Mouse (Mus musculus) urinary bladder, postnatal 10 days (tissue): ENCODE results near the gene Ngb.

Experiments
- DNase-seq: peaks from one replicate; pipeline ENCODE4 v3.0.0; 2022; ENCODE audit warnings: low spot score

Gene Ngb

DNA sequence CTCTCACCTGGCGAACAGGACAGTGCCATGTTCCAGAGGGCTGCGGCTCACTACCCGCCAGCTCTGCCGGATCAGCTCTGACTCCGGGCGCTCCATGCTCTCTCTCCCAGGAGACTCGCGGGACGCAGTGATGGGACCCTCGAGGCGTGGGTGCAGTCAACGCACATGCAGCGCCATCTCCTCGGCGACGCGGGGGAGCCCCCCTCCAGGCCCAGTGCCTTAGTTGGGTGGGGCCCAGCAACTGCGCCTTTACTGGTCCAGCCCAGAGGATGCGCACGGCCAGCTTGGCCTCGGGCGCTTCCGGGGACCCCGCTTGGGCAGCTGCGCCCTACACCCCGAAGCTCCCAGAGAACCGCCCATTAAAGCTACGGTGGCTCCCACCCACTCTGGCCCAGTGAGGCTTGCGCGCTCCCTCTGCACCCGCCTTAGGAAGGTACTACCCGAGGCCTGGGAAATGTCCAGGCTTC is at the start of gene Ngb:
Gene Ngb (minus strand): TSS at position 375 of the 467 bp plus-strand sequence.
- DNase-seq: no peak

DNA sequence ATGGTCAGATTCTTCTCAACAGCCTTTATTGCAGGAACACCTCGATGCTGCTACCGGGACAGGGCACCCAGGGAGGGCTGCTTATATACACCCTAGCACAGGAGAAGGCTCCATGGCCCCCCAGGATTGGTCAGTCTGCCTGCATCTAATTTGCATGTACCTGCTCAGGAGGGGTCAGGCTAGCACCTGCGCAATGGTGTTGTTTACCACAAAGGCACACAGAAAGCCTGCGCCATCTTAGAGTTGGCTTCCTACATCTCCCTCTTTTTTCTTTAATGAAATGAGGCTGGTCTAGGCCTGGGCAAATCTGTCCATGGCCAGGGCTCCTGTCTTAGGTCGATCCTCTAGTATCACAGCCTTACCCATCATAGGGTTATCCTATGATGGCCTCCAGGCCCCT is 47.1 kb upstream of the Ngb start:
- no peak for DNase-seq

DNA sequence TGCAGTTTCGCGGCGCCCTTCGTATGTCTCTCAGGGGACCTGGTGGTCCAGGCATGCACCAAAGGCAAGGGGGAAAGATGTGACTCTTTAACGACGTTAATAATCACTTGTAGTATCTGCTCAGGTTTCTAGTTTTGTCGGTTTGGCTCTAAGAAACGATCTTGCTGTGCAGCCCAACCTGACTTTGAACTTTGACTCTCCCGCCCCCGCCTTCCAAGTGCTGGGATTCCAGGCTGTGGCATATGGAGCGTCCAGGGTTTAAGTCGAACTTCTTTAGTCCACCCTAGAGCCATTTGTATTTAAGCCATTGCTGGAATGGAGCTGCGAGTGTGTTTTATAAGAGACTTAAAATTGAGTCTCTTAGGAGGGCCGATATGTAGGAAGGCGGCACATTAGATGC is 45.8 kb upstream of the Ngb start:
- DNase-seq: no peak

DNA sequence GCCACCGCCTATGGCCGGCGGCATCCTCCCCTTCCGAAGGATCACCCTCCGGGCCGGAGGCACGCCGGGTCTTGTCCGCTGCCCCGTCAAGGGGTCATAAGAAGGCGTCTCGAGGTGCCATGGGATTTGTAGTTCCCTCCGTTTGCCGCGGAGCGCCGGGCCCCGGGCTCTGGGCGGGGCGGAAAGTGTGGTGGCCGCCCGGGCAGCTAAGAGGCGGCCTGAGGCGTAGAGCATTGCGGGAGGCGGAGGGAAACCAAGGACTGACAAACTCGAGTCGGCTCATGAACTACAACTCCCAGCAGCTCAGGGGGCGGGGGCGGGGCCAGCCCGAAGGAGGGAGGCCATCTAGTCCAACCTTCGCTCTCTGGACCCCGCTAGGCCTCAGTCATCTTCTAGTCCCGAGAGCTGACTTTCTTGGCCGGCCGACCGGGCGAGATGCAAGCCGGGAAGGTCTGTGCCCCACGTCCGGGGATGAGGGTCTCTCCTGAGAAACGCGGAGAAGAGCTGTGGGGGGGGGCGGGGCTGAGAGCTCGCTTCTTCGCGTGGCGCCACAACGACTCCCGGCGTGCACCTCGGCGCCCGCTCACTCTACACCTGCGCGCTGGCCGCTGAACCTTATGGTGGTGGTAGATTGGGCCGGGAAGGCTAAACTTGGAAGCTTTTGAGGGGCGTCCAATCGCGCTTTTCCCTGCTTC is 45.2 kb upstream of the Ngb start, which contains the start of gene Pomt2:
Gene Pomt2 (minus strand): TSS at position 574 of the 695 bp plus-strand sequence.
- DNase-seq: peak; percentile 68

DNA sequence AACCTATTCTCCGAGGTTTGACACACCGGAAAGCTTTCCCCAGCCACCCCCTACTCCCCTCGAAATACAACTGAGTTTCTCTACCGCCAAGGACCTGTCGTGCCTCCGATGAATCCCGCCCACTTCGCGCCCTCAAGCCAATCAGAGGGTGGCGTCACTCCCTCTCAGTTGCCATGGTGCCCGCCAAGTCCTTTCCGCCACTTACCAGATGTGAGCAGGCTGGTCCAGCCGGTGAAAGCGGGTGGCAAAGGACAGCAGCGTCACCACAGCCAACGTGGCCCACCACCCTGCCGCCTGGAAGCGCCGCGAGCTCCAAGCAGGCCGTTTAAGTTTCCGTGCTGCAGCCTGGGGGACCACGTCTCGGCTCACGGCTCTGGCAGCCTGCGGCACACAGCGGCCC is 44.6 kb upstream of the Ngb start, which contains the start of gene Gstz1:
Gene Gstz1 (plus strand): TSS at position 200 of the 400 bp plus-strand sequence.
- peak; percentile 63 for DNase-seq

DNA sequence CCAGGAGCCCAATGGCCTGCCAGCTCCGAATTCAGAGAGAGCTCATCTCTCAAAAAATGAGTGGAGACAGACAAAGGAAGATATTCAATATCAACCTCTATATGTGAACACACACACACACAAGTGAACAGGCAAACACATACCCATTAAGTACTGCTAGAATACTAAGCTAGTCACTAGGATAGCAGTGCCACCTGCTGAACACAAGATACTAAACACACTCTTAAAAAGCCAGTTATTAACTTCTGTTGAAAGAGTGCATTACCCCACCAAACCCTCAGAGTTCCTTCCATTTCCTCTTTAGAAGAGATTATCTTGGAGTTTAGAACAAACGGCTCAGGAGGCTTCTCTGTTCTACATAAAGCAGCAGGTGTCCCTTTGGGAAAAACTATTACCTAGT is 39.8 kb upstream of the Ngb start:
- DNase-seq: no peak

DNA sequence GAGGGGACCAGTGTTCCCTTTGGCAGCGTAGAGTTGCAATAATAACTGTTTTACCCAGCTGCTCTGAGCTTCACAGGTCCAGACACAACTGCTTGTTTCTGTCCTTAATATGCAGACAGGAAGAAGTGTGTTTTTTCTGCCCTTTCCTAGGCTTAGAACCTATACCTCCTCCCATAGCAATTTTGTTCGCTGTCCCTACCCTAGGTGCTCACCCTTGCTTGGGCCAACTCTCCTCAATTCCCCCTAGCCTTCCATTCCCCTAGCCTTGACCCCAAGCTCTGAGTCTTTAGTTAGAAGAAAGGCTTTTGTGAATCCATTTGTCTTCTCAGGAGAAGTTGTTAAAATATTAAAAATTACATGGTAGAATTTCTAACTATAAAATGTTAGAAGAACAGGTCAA is 36.4 kb upstream of the Ngb start:
- no peak for DNase-seq

DNA sequence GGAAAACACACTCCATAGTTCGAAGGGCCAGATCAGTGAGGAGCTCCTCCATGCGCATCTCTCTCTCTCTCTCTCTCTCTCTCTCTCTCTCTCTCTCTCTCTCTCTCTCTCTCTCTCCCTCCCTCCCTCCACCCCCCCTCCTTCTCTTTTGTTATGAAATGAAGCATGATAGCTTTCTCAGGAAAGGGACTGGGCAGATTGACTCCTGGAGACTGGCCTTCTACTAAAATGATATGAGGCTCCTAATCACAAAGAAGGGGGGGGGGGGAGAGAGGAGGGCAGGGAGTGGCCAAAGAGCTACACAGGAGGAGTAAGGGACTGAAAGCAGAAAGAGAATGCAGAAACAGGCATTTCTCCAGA is 36.0 kb upstream of the Ngb start:
- DNase-seq: no peak

DNA sequence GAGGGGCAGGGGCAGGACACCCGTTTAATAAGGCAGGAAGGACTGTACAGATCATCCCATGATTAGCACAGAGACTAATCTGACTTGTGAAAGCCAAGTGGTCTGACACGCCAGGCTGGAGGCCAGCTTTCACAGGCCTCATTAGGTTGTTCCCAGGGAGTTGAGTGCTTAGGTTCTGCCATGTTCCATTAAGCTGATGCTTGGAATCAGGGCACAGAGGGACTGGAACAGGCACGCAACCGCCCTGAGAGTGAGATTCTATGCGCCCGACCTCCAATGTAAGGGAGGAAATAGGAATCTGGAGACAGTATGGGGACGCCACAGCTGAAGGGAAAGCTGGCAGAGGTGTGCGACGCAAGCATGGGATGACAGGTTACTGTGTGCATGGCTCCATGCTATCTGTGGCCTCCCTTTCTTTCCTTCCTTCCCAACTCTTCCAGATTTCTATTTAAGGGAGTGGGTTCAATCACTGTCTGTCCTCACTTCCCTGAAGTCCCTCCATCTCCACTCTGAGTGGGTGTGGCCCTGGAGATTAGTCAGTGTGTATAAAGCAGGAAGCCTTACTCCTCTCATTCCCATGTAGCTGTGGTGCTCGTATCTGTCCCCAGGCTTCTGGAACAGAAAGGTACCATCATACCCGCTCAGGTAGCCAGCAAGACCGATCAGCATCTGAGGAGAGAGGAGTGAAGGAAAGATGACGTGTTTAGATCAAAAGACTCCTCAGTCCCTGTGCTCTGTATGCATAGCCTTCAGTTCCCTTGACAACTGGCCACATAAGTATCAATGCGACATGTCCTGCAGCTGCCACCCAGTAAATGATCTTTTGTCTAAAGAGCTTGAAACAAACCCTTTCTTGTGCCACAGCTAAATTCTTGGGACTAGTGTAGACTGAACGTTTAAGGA is 35.4 kb upstream of the Ngb start:
- DNase-seq: no peak

DNA sequence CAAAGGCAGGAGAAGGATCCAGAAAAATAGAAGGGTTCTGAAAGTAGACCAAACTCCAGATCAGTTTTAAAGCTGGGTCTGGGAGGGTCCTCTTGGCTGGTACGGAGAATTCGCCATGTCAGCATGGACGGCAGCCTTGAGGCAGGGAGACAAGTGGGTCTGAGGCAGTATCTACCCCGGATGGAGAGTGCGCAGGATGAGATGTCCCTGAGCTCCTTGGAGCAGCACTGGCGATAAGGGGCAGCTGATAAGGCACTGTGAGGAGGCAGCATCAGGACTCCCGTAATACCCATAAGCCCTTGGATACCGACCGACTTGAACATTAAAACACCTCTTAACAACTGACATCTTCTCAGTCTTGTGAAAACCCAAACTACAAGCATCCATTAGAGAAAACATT is 30.4 kb upstream of the Ngb start:
- DNase-seq: no peak

DNA sequence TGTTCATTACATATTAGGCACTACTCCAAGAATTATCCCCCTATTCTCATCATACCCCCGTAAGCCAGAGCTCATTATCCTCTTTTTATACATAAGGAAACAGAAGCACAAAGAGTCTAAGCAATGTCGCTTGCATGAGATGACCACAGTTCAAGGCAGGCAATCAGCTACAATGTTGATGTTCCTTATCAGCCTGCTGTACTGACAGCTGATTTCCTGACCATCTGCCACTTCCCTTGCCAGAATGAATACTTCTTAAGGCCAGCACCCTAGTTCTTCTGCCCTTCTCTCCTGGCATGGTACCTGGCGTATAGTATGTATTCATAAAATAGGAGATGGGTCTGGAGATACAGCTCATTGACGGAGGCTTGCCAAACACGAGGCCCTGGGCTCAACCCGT is 29.9 kb upstream of the Ngb start:
- DNase-seq: no peak

DNA sequence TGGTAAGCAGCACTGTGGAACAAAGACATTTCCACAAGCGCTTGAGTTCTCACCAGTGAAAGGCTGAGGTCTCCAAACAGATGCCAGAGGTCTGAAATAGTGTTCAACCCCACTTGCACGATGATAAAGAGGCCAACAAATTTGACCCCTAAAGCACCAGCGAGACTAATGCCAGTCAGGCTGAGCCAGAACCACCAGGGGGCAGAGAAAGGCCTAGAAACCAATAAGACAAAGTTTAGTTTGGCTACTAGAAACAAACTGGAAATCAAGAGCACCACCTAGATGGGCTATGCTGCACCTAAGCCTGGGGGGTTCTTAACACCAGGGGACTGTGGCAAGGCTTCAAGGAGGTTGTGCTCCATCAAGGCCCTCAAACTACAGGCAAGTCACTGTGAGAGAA is 29.3 kb upstream of the Ngb start:
- no peak for DNase-seq

DNA sequence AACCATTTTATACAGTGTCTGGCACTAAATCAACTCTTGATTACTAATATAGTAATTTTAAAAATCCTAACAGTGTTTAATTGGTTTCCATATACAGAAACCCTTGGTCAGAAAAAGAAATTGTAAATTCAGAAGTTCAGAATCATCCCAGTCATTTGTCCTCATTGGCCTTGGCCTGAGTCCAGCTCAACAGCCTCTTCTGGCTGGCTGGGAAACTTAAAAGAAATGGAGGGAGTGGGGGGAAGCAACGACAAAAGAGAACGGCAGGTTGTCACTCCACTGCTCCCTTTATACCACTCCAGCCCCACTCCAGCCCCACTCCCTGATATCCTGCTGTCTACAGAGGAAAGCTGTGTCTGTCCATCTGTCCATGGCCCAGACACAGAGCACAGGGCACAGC is 28.8 kb upstream of the Ngb start:
- DNase-seq: no peak

DNA sequence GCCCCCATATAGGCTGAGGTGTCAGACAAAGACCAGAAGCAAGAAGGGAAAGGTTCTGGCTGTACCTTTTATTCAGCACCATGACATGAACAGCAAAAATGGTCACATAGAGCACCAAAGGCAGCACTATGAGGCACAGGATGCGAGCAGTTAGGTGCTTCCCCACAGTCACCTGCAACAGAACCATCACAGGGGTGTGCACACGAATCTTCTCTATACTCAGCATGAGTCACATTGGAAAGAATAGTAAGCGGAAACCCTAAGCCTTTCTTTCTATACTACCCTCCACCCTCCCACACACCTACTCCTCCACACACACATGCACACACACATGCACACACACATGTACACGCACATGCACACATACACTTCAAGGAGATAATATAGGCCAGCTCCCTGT is 27.9 kb upstream of the Ngb start:
- no peak for DNase-seq

DNA sequence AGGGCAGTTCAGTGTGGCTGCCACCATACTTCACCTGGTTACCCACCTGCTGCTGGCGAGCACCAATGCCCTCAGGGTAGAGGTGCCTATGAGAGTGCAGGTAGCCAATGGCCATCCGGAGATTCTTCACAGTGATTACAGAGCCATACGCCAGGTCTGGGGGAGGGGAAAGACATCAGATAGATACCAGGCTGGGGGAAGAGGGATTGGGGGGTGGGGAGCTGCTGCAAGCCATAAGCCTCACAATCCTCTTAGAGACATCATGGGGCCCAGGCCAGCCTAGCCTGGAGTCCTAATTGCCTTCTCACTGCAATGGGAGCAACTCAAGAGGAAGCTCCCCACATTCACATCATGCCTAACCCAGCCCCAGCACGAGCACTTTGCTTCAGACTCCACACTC is 24.9 kb upstream of the Ngb start:
- no peak for DNase-seq

DNA sequence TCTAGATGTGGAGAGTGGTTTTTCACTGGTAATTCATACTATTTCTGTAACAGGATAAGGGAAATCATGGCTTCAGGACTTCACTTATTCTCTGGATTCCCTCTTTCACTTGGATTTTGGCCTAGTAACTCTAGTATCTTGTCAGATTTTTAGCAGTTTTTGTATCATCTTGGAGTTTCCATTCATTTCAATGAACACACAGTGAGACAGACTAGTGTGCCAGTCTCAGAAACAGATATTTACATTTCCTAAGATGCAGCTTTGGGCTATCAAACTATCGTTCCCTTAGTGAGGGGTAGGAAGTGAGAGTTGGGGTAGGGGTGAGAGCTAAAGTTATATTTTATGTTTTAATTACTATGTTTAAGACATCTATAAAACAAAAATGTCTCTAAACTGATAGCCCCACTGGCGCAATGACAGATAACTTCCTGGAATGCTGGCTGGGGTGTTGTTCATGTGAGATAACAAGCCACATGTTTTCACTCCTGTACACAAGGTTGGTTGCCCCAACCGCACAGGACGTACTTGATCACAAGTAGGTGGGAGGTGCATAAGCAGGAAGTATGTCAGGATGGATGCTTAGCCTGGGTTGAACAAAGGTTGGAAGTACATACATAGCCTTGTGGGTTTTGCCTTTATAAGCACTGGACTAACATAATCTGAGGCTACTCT is 19.7 kb upstream of the Ngb start:
- no peak for DNase-seq

DNA sequence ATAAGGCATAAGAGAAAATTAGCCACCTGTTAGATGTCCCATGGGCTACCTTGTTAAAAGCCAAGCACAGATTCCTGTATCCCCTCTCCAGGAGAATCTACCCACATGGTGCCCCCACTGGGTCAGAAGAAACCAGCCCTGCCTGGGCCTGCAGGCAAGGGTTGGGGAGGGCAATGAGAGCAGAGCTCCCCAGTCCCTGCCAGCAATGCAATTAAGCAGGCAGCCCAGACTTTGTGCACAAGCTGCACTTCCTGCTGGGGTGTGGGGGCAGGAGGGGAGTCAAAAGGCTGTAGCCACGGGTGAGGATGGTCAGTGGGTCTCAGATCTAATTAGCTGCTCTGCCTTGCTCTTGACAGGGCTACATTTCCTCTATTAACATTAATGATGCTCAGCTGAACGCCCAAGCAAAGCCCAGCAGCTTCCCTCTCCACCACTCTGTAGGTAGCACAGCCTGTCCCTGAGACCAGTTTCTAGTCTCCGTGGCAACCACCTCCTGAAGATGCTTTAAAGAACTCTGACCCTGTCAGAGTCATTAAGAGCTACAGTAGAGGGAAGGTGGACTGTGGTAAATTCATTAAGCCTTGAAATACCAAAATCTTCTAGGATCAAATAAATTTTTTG is 5.1 kb upstream of the Ngb start:
- DNase-seq: no peak

DNA sequence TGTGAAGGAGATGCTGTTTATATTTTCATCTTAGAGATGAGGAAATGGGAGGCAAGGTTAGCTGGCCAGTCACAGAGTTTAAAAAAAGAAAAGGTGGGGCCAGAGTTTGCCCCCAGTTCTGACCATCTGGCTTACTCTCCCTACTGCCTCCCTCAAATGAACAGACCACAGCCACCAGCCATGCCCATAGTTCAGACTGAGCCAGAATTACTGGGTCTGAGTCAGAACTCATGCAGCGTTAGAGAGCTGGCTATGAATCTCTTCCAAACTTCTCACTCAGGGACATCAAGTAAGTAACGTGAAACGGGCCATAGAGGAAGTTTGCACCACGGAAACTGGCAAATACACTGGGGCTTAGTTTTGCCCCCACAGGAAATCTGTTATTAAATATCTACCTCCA is 2.5 kb upstream of the Ngb start:
- DNase-seq: no peak

DNA sequence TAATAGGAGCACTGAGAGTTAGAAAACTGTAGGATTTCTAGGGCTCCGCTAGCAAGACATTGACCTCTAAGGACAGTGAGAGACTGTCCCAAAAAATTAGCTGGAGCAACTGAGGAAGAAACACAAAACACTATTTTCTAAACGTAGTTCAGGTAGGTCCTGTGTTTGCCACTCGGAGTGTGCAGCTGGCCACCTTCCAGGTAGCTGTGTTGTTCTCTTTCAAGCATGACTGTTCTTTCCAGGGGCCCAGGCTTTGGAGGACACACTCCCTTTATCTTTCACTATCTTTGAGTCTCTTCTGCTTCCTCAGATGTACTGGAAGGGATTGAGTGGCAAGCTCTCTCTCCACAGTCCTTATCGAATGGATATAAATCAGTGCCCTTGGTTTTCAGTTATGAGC is 1.1 kb upstream of the Ngb start:
- DNase-seq: no peak

DNA sequence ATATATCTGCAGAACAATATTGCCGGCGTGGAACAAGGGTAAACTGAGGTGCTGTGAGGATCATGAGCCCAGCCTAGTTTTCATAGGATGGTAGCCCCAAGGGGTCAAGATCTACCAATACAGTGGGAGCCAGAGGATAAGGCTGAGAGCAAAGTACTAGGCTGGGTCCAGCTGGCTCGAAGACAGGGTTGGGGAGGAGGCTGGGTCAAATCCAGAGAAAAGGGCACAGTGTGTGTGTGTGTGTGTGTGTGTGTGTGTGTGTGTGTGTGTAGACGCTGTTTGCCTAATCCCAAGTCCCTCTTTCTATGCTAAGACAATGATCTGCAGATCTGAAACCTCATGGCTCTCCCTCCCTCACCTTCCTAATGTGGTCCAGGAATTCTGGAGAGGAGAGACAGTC is 2.0 kb downstream of the Ngb start:
- no peak for DNase-seq

DNA sequence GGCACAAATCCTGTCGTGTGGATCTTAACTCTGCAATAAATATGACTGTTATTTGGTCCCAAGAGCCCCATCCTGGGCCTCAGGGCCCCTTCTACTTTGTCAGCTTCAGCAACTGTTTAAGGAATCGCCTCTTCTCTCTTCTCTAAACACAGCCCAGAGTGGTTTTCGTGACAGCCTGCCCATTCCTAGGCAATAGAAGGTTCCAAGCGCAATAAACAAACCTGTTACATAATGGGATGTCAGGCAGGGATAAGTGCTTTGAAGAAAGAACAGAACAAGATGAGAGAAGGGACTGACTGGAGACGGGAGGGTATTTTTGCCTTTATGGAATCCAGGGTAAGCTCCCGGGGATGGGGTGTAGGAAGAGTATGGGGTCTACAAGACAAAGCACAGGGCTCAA is 8.7 kb downstream of the Ngb start:
- no peak for DNase-seq

DNA sequence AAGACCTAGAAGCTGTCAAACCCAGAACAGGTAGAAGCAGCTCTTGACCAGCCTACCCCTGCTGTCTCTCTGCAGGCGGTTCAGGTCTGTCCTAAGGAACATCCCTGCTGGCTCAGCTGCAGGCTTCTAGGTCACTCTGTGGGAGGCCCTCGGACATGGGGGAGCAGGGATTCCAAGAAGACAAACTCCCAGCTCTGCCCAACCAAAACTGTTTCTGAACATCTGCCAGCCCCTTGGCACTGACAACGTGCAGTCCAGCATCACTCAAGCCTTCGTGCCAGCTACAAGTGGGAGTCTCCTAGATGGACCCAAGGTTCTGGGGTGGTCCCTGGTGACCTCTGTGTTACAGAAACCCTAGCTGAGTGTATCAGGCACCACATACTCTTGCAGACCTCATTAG is 9.1 kb downstream of the Ngb start:
- no peak for DNase-seq
